Mouse (Mus musculus): ENCODE measurements around the gene Adora1.

GRCm38 (mm10) chr1:134232778-134233531, 2.3 kb downstream of the Adora1 start:
- no peak for TF ChIP-seq CTCF (conservative IDR thresholded peaks at IDR 0.05; ENCODE audit: insufficient read depth, insufficient read length, low read depth, low read length)
- no peak for TF ChIP-seq POLR2A (IDR thresholded peaks at IDR 0.05; ENCODE audit: low read depth, low read length)
